Mouse (Mus musculus) right cerebral cortex, postnatal 4 days (tissue): ENCODE measurements around the gene Gm49395.

Experiments
- DNase-seq: peaks from one replicate; pipeline ENCODE4 v3.0.0-alpha.2; 2022

Gm49395 gene

DNA sequence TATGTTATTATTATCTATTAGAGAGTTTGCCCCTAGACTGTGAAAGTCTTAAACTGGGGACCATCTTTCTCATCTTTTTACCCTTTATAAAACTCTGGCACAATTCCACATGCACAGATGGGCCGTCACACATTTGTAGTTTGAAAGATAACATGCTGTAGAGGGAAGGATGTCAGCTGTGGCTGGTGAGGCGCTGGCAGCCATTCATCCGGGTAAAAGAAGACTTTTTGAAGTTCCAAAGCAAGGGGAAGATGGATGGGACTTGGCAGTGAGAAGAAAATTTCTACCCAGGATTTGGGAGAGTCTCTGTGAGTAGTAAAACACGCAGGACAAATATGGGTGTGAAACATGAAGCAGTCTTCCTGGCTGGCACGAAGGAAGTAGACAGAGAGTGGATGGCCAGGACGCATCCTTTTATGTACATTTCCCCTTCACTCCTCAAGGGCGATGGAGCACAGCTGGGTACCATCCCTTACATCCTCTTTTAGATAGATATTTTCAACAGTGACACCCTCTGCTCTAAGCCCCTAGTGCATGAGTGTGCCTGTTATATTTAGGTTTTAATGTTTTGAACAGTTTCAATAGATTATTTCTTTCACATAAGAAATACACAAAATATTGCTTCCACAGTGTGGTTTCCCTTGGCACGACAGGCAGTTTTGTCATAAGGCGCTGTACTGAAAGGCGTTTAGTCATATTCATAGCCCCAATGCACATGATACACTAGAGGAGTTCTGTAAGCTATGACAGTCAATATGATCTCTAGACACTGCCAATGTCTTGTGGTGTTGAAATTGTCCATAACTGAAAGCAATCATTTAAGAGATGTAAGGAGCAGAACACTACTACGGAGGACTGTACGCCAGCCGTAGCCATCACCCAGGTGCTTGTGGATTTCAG is 50.8 kb downstream of the Gm49395 start:
- DNase-seq = peak; percentile 51

GRCm38 (mm10) chr13:115042652-115043051 is 59.1 kb downstream of the Gm49395 start:
- no peak for DNase-seq

DNA sequence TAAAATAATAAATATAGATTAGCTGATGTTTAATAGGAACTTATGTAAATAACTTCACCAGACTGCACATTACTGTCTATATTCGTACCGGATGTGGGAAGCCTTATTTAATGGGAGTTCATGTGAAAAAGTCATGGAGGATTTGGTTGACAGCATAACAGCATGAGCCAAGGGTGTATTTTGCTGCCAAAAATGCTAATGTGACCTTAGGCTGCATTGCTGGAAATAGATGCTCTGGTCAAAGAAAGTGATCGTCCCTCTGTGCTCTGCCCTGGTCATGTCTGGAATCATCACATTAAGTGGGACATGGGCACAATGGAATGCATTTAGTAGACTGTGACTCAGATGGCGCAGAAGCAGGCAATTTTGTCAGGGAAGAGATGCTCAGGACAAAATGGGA is 64.4 kb downstream of the Gm49395 start:
- DNase-seq = no peak

DNA sequence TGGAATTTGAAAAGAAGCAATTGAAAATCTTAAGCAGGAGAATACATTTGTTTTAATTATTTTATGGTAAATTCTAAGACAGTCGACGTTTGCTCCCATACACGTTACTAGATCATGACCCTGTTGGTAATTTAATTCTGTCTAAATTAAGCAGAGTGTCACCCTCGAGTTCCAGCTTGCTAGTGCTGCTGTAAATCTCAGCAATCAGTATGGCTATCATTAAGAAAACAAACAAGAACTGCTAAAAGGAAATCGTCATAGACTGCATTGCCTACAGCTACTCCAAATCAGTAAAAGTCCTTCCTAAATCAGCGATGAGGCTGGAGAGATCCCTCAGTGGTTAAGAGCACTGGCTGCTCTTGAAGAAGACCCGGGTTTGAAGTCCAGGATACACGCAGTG is 66.3 kb downstream of the Gm49395 start:
- DNase-seq = no peak

DNA sequence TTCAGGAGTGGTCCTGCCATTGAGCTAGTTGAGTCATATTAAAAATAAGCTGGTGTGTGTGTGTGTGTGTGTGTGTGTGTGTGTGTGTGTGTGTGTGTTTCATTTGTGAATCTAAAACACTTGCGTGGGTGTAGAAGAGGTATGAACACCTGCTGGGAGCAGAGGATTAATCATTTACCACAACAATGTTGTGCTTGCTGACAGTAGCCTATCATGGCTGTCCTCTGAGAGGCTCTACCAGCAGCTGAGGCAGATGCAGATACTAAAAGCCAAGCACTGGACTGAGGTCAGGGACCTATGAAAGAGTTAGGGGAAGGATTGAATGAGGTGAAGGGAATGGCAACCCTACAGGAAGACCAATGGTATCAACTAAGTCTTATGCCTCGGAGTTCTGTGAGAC is 68.6 kb downstream of the Gm49395 start:
- no peak for DNase-seq

GRCm38 (mm10) chr13:115031177-115032000 is 70.3 kb downstream of the Gm49395 start:
- peak; percentile 15 for DNase-seq

DNA sequence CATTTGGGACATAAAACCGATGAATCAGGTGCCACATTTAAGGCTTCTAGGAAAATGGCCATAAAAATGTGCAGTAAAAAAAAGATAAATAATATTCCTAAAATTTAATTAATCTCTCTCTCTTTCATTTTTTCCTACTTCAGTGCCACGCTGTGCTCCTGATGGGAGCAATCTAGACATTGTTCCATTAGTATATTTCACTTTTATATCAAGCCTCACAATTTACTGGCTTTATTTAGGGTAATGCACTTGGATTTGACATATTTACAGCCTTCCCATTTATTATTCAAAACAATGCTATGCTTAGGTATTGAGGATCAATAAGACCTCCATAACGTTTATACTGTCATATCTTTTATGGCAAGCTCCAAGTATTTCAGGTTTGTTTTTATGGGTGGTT is 76.3 kb downstream of the Gm49395 start:
- no peak for DNase-seq

DNA sequence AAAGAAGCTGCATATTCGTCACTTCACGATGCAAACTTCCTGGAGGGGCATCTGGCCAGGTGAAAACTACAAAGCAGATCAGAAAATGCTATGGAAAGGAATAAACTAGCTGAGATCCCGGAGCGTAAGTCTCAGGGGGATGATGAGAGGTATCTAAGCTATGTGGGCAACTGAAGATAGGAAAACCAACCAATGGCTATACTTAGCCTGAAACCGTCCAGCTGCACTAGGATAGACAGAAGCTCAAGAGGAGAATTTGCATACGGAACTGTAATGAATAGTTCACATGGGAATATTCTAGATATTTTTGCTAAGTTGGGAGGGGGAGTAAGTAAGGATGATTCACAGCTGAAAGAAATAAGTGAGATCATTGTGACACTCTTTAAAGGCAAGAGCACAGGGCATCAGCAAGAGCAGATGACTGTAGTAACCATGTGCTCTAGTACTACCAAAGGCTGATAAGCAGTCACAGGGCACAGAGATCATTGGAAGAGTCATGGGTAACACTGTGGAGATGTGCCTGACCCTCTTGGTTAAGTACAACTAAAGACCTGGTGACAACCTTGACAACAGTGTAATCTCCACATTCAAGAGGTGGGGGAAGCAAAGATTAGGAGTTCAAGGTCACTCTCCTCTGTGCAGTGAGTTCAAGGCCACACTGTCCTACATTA is 79.5 kb downstream of the Gm49395 start:
- DNase-seq = no peak

DNA sequence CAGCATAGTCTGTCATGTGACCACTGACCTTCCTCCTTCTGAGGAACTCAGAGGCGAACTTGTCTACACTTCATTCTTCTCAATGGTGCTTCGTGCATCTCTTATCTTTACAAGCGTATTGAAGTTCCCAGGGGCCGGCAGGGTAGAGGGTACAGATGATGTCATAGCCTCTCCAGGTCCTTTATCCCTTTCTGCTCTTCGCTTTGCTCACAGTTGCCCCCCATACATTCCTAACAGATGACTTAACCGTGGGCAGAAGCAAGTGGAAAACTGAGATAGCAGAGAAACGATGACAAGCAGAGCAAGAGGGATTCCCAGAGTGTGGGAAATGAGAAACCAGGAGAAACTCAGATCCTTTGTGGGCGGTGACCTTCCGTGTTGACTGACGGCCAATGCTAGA is 80.3 kb downstream of the Gm49395 start:
- DNase-seq = no peak

GRCm38 (mm10) chr13:115020727-115021126 is 81.0 kb downstream of the Gm49395 start:
- no peak for DNase-seq

DNA sequence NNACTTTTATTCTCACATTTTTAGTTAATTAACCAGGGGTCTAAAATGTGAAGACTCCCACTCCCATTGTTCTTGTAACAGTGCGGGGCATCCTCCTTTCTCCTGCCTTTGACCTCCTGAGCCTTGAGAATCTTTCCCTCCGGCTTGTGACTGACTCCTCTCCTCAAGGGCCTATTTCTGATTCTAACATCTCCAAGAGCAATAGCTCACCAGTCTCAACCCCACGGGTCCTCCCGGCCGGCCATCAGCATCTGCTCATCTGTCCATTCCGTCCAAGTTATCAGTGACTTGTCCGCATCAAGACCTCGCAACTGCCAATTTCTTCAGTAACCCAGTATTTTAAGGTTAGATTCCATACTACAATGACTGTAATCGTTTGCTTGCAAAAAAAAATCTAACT is 84.2 kb downstream of the Gm49395 start:
- no peak for DNase-seq

GRCm38 (mm10) chr13:115011547-115011946 is 90.2 kb downstream of the Gm49395 start:
- DNase-seq = no peak

- DNase-seq = no peak
Measured at GRCm38 (mm10) chr13:115006213-115006835, 95.4 kb downstream of the Gm49395 start.

GRCm38 (mm10) chr13:115005342-115005741 is 96.4 kb downstream of the Gm49395 start:
- no peak for DNase-seq

DNA sequence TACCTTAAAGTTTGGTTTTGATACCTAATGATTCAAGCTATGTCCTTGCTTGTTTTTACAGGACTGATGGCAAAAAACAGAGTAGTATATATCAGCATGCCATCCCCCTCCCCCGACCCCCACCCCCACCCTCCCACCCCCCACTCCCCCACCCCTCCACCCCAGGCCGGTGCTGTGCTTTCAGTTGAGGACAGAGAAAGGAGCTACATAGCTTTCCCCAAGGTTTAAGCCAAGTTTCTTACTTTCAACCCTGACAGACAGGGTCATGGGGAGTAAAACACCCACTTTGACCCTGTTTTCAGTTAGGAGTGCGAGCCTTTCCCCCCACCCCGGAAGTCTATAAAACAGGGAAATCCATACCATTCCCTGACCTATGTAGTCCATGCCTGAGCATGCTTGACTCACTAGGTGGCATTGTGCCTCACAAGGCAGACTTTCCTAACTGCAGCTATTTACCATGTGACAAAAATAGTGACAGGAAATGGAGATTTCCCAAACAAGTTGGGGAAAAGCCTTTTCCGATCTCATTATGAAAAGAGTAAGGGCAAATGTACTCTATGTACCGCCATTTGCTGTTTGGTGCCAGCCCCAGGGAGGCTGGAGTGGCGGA is 98.2 kb downstream of the Gm49395 start:
- DNase-seq = no peak

- no peak for DNase-seq
Measured at GRCm38 (mm10) chr13:115002837-115003236, 98.9 kb downstream of the Gm49395 start.

- DNase-seq = no peak
Measured at GRCm38 (mm10) chr13:115002155-115002554, 99.6 kb downstream of the Gm49395 start.

- DNase-seq = no peak
Measured at GRCm38 (mm10) chr13:114999582-114999981, 102.1 kb downstream of the Gm49395 start.

DNA sequence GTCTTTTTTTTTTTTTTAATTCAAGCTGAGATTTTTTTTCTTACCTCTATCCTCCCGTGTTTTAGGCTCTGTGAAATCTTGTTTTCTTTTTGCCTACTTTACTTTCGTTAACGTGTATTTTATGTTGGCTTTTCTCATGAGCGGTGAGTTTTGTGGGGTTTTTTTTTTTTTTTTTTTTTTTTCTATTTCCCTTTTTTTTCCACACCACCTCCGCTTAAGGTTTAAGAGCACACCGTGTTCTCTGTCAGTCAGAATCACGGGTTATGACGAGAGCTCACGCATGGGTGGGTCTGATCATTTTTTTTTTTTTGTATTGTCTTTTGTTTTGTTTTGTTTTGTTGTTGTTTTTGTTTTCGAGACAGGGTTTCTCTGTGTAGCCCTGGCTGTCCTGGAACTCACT is 103.6 kb downstream of the Gm49395 start:
- DNase-seq = no peak

DNA sequence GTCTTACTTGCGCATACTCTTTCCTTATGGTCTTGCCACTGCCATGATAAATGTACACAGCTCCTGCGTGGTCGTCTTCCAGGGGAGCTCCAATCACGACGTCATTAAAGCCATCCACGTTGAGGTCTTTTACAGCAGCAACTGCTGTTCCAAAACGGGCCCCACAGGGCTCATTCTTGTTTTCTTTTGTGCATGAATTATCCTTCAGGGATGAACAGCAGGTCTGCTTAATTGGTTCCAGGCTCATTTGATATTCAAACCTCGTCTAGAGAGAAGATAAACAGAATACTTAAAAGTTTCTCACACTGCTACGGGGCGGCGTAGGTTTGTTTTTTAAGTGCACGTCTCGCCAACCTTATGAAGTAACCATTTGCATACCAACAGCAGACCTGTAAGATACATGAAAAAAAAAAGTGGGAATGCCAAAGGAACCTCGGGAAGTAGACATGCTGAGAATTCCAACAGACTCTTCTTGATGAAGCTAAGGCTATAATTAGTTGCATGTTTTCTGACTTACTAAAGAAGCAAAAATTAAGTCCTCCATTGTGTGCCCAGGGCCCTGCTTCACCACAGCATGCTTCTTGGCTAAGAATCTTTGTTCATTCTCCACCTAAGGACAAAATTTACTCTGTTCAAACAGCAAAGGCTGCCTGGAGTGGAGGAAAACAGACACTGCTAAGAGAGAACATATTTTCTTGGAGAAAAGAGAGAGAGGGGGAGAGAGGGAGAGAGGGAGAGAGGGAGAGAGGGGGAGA is 109.3 kb downstream of the Gm49395 start:
- no peak for DNase-seq

GRCm38 (mm10) chr13:114987668-114988067 is 114.1 kb downstream of the Gm49395 start:
- DNase-seq = no peak

GRCm38 (mm10) chr13:114987161-114987560 is 114.6 kb downstream of the Gm49395 start:
- DNase-seq = peak; percentile 8
